Mouse (Mus musculus) layer of hippocampus, adult 9-11 months (tissue): Measurements from ENCODE around the gene Ccnk.

Source experiments
- DNase-seq: peaks from one replicate; pipeline ENCODE4 v3.0.0; 2022

Gene Ccnk

GRCm38 (mm10) chr12:108179321-108180266, at the start of gene Ccnk:
Ccnk (plus strand) TSS chr12:108179579.
- DNase-seq: peak; percentile 100

GRCm38 (mm10) chr12:108132450-108133070, 46.8 kb upstream of the Ccnk start:
- no peak for DNase-seq

GRCm38 (mm10) chr12:108133181-108133580, 46.2 kb upstream of the Ccnk start:
- no peak for DNase-seq

- no peak for DNase-seq
These were observed 43.7 kb upstream of the Ccnk start for GRCm38 (mm10) chr12:108135610-108136208.

GRCm38 (mm10) chr12:108143624-108144498, 35.5 kb upstream of the Ccnk start:
- DNase-seq: no peak

GRCm38 (mm10) chr12:108145198-108145597, 34.2 kb upstream of the Ccnk start:
- DNase-seq: no peak

- no peak for DNase-seq
These were observed 29.6 kb upstream of the Ccnk start for GRCm38 (mm10) chr12:108149764-108150163.

GRCm38 (mm10) chr12:108152743-108153142, 26.6 kb upstream of the Ccnk start:
- no peak for DNase-seq

- no peak for DNase-seq
These were observed 19.5 kb upstream of the Ccnk start for GRCm38 (mm10) chr12:108159863-108160262.

- DNase-seq: no peak
These were observed 17.3 kb upstream of the Ccnk start for GRCm38 (mm10) chr12:108162036-108162435.

GRCm38 (mm10) chr12:108163706-108164105, 15.7 kb upstream of the Ccnk start:
- no peak for DNase-seq

- DNase-seq: no peak
These were observed 10.5 kb upstream of the Ccnk start for GRCm38 (mm10) chr12:108168909-108169308.

- DNase-seq: no peak
These were observed 8.9 kb upstream of the Ccnk start for GRCm38 (mm10) chr12:108170467-108170866.

GRCm38 (mm10) chr12:108171336-108171735, 8.0 kb upstream of the Ccnk start:
- no peak for DNase-seq

GRCm38 (mm10) chr12:108172639-108173038, 6.7 kb upstream of the Ccnk start:
- no peak for DNase-seq

GRCm38 (mm10) chr12:108174606-108175505, 4.5 kb upstream of the Ccnk start:
- no peak for DNase-seq

GRCm38 (mm10) chr12:108176366-108176765, 3.0 kb upstream of the Ccnk start:
- DNase-seq: no peak

GRCm38 (mm10) chr12:108178331-108179245, 791 bp upstream of the Ccnk start:
- peak; percentile 61 for DNase-seq

- no peak for DNase-seq
These were observed 296 bp upstream of the Ccnk start, which contains the start of gene Setd3 for GRCm38 (mm10) chr12:108179246-108179320. Setd3 (minus strand) TSS chr12:108179314.

- no peak for DNase-seq
These were observed 2.3 kb downstream of the Ccnk start for GRCm38 (mm10) chr12:108181716-108182115.

GRCm38 (mm10) chr12:108187541-108188091, 8.2 kb downstream of the Ccnk start:
- DNase-seq: no peak
